Mouse (Mus musculus) lung, postnatal 0 days (tissue): ENCODE measurements around the gene Cul9. TPM values are rescaled to one million over a fixed set of nuclear protein-coding genes. Genes with fewer than 3 reads are reported as not detected.

ENCODE experiments used
- ATAC-seq: fragments of 200-750 bp; cut with Nextera tagmentation; 2 replicates; pipeline ENCODE4 v1.8.0; 2017; ENCODE audit warnings: moderate library complexity
- DNase-seq: peaks from one replicate; pipeline ENCODE4 v3.0.0-alpha.2; 2016; ENCODE audit warnings: low spot score
- H3K27ac ChIP-seq: fragments of 300-500 bp; sonication (generic); 2 replicates; pipeline ENCODE4 v1.5.1; 2014; ENCODE audit warnings: antibody characterized with exemption, mild to moderate bottlenecking, low read length, mixed read lengths
- H3K27me3 ChIP-seq: fragments of 300-500 bp; sonication (generic); replicated peaks from 2 replicates; pipeline ENCODE4 v1.6.1; 2014; ENCODE audit warnings: low read length, mixed read lengths; ENCODE audit not compliant: insufficient read depth
- H3K36me3 ChIP-seq: fragments of 300-500 bp; sonication (generic); 2 replicates; pipeline ENCODE4 v1.6.1; 2014; ENCODE audit warnings: low read length, mixed read lengths; ENCODE audit not compliant: insufficient read depth
- H3K4me1 ChIP-seq: fragments of 300-500 bp; sonication (generic); 2 replicates; pipeline ENCODE4 v1.6.1; 2014; ENCODE audit warnings: antibody characterized with exemption, low read depth, low read length, mixed read lengths; ENCODE audit not compliant: insufficient read depth
- H3K4me2 ChIP-seq: fragments of 300-500 bp; sonication (generic); replicated peaks from 2 replicates; pipeline ENCODE4 v1.6.1; 2014; ENCODE audit warnings: low read depth, mild to moderate bottlenecking, low read length, moderate library complexity, mixed read lengths
- H3K4me3 ChIP-seq: fragments of 300-500 bp; sonication (generic); 2 replicates; pipeline ENCODE4 v1.5.1; 2014; ENCODE audit warnings: low read depth, low read length
- H3K9ac ChIP-seq: fragments of 300-500 bp; sonication (generic); replicated peaks from 2 replicates; pipeline ENCODE4 v1.6.1; 2014; ENCODE audit warnings: low read depth, mild to moderate bottlenecking
- H3K9me3 ChIP-seq: fragments of 300-500 bp; sonication (generic); 2 replicates; pipeline ENCODE4 v1.6.1; 2016; ENCODE audit warnings: low read length, mixed read lengths
- CTCF ChIP-seq: IDR thresholded peaks from 2 replicates; pipeline ENCODE4 v1.5.1; 2016; ENCODE audit warnings: antibody characterized with exemption, mild to moderate bottlenecking
- EP300 ChIP-seq: IDR thresholded peaks from 2 replicates; pipeline ENCODE4 v1.6.1; 2016; ENCODE audit warnings: antibody characterized with exemption, mild to moderate bottlenecking, control low read depth
- WGBS: fragments of 180-500 bp; shearing (Covaris S2); extraction: QIAGEN DNeasy Blood & Tissue Kit; methylation state at CpG from one replicate; pipeline ENCODE4 v1.1.7; 2014; 5-methylcytosine and 5-hydroxymethylcytosine counted together
- polyA plus RNA-seq: library from polyadenylated mRNA; unstranded; fragments of >200 nt; fragmentation: Nextera tagmentation; extraction: Ambion mirVana; gene quantifications from 2 replicates; pipeline ENCODE4 v1.2.1, GENCODE M21; 2015

Gene Cul9
- polyA plus RNA-seq, 1 experiment from 2014 or later = 3.5 TPM

- H3K27ac ChIP-seq = peak overlapping the region; percentile 96
- peaks cover 12% of the 10 kb centered on the region for H3K36me3 ChIP-seq
- H3K4me1 ChIP-seq = peaks cover 16% of the 10 kb centered on the region
- H3K9me3 ChIP-seq = no peaks in the 10 kb centered on the region
- TF ChIP-seq CTCF (no peak), EP300 (no peak)
- H3K4me3 ChIP-seq = peak overlapping the region; percentile 95
- H3K9ac ChIP-seq = peak overlapping the region; percentile 99
- WGBS = 2% methylated on average over 68 of the region's 75 CpGs
- peak overlapping the region; percentile 94 for H3K4me2 ChIP-seq
- no peaks in the 10 kb centered on the region for H3K27me3 ChIP-seq
- ATAC-seq = peak; percentile 0; the same call in 1 of the 2 replicates
- DNase-seq = peak; percentile 54
Observed at GRCm38 (mm10) chr17:46554977-46555672, 8.9 kb upstream of the Cul9 start.

- WGBS = 2% methylated on average over 11 of the region's 11 CpGs
- TF ChIP-seq EP300 (no peak), CTCF (no peak)
- no peaks in the 10 kb centered on the region for H3K27me3 ChIP-seq
- peaks cover 17% of the 10 kb centered on the region for H3K36me3 ChIP-seq
- peak overlapping the region; percentile 94 for H3K4me2 ChIP-seq
- peaks cover 16% of the 10 kb centered on the region for H3K4me1 ChIP-seq
- H3K9ac ChIP-seq = peak overlapping the region; percentile 99
- ATAC-seq (no peak), DNase-seq (peak; percentile 49)
- H3K9me3 ChIP-seq = no peaks in the 10 kb centered on the region
- peak overlapping the region; percentile 95 for H3K4me3 ChIP-seq
- H3K27ac ChIP-seq = peak overlapping the region; percentile 96
Observed at GRCm38 (mm10) chr17:46554646-46554976, 8.4 kb upstream of the Cul9 start.

- H3K4me1 ChIP-seq = peaks cover 16% of the 10 kb centered on the region
- H3K4me3 ChIP-seq = peak overlapping the region; percentile 95
- WGBS = 31% methylated on average over 3 of the region's 3 CpGs
- H3K4me2 ChIP-seq = peak overlapping the region; percentile 94
- H3K27ac ChIP-seq = peak overlapping the region; percentile 85
- no peak for DNase-seq
- H3K27me3 ChIP-seq = no peaks in the 10 kb centered on the region
- TF ChIP-seq CTCF = no peak
- no peak for TF ChIP-seq EP300
- no peaks in the 10 kb centered on the region for H3K9me3 ChIP-seq
- peak overlapping the region; percentile 19; the same call in 1 of the 2 replicates for H3K9ac ChIP-seq
- ATAC-seq = no peak
- peaks cover 23% of the 10 kb centered on the region for H3K36me3 ChIP-seq
Observed at GRCm38 (mm10) chr17:46553926-46554325, 7.7 kb upstream of the Cul9 start.

GRCm38 (mm10) chr17:46553469-46553868 is 7.3 kb upstream of the Cul9 start:
- peaks cover 27% of the 10 kb centered on the region for H3K36me3 ChIP-seq
- no peak for TF ChIP-seq CTCF
- TF ChIP-seq EP300 = no peak
- peak overlapping the region; percentile 85 for H3K27ac ChIP-seq
- H3K27me3 ChIP-seq = no peaks in the 10 kb centered on the region
- 32% methylated on average over 11 of the region's 11 CpGs for WGBS
- peak overlapping the region; percentile 19; the same call in 1 of the 2 replicates for H3K9ac ChIP-seq
- ATAC-seq (no peak), DNase-seq (no peak)
- peak overlapping the region; percentile 95 for H3K4me3 ChIP-seq
- H3K4me1 ChIP-seq = peaks cover 16% of the 10 kb centered on the region
- H3K4me2 ChIP-seq = peak overlapping the region; percentile 94
- H3K9me3 ChIP-seq = no peaks in the 10 kb centered on the region

GRCm38 (mm10) chr17:46552841-46553423 is 6.7 kb upstream of the Cul9 start:
- Histone ChIP-seq H3K9ac (no peak overlapping the region), H3K27me3 (no peaks in the 10 kb centered on the region), H3K4me1 (peaks cover 16% of the 10 kb centered on the region), H3K4me3 (peak overlapping the region; percentile 95), H3K36me3 (peaks cover 27% of the 10 kb centered on the region), H3K9me3 (no peaks in the 10 kb centered on the region), H3K4me2 (peak overlapping the region; percentile 94), H3K27ac (peak overlapping the region; percentile 85)
- ATAC-seq (peak; percentile 81), DNase-seq (peak; percentile 100)
- 6% methylated on average over 24 of the region's 24 CpGs for WGBS
- TF ChIP-seq CTCF (no peak), EP300 (peak; percentile 74)

- no peak overlapping the region for H3K4me3 ChIP-seq
- H3K4me2 ChIP-seq = 0 out of 2 replicates have a peak overlapping the region, but pooled peaks have one; percentile 22
- 77% methylated on average over 7 of the region's 7 CpGs for WGBS
- H3K27ac ChIP-seq = peak overlapping the region; percentile 85
- ATAC-seq = no peak
- TF ChIP-seq EP300 (no peak), CTCF (no peak)
- H3K4me1 ChIP-seq = peaks cover 16% of the 10 kb centered on the region
- peaks cover 27% of the 10 kb centered on the region for H3K36me3 ChIP-seq
- no peaks in the 10 kb centered on the region for H3K9me3 ChIP-seq
- DNase-seq = no peak
- H3K9ac ChIP-seq = no peak overlapping the region
- no peaks in the 10 kb centered on the region for H3K27me3 ChIP-seq
Observed at GRCm38 (mm10) chr17:46552151-46552550, 6.0 kb upstream of the Cul9 start.
